Mouse (Mus musculus) testis, adult 2 months (tissue): Measurements from ENCODE around the gene Trim62.

Experiments used
- CTCF ChIP-seq: fragments of 200-500 bp; IDR thresholded peaks from 2 replicates; pipeline ENCODE4 v1.5.1; 2012; ENCODE audit warnings: low read depth, mild to moderate bottlenecking, inconsistent platforms, low read length, moderate library complexity; ENCODE audit not compliant: control insufficient read depth, insufficient read depth, insufficient replicate concordance
- POLR2A ChIP-seq: fragments of 200-500 bp; IDR thresholded peaks from 2 replicates; pipeline ENCODE4 v1.6.1; 2012; ENCODE audit warnings: low read depth, mild to moderate bottlenecking, inconsistent platforms, low read length, moderate library complexity; ENCODE audit not compliant: control insufficient read depth

GRCm38 (mm10) chr4:128958849-128959248 lies 75.5 kb downstream of the Trim62 start:
- TF ChIP-seq CTCF (no peak), POLR2A (no peak)
